Mouse (Mus musculus) MEL (cell line): ENCODE measurements around the gene Pzp. TPM values are rescaled to one million over a fixed set of nuclear protein-coding genes. Genes with fewer than 3 reads are reported as not detected.

Experiments used
- DNase-seq: peaks from one replicate; pipeline ENCODE4 v3.0.0; 2011; ENCODE audit warnings: low read depth, low spot score
- H3K27ac ChIP-seq: 2 replicates; pipeline ENCODE4 v1.5.1; 2012; ENCODE audit warnings: low read depth, mild to moderate bottlenecking, control low read depth, low read length, moderate library complexity; ENCODE audit not compliant: control insufficient read depth
- H3K27me3 ChIP-seq, 2 experiments: fragments of 150-350 bp in 1 of 2; sonication (generic) in 1 of 2; 2 replicates each; pipeline ENCODE4 v1.6.1; 2012; ENCODE audit warnings: low read length in 2 of 2, mild to moderate bottlenecking in 2 of 2, improper control_type of control experiment in 1 of 2, moderate library complexity in 1 of 2; ENCODE audit not compliant: insufficient read depth in 2 of 2, control insufficient read depth in 1 of 2
- H3K36me3 ChIP-seq, 2 experiments: 2 replicates each; pipeline ENCODE4 v1.6.1; 2012 to 2014; ENCODE audit warnings: low read length in 2 of 2, improper control_type of control experiment in 1 of 2, inconsistent platforms in 1 of 2, mild to moderate bottlenecking in 1 of 2; ENCODE audit not compliant: insufficient read depth in 2 of 2, control insufficient read depth in 1 of 2
- H3K4me1 ChIP-seq, 2 experiments: fragments of 150-350 bp in 1 of 2; sonication (generic) in 1 of 2; 2 replicates each; pipeline ENCODE4 v1.6.1; 2012; ENCODE audit warnings: low read length in 2 of 2, improper control_type of control experiment in 1 of 2, mild to moderate bottlenecking in 1 of 2; ENCODE audit not compliant: insufficient read depth in 2 of 2, control insufficient read depth in 1 of 2
- H3K4me3 ChIP-seq, 2 experiments: fragments of 150-350 bp in 1 of 2; sonication (generic) in 1 of 2; 2 replicates each; pipeline ENCODE4 v1.5.1; 2012; ENCODE audit warnings: low read depth in 2 of 2, low read length in 2 of 2, mild to moderate bottlenecking in 2 of 2, moderate library complexity in 2 of 2, control low read depth in 1 of 2, improper control_type of control experiment in 1 of 2; ENCODE audit not compliant: control insufficient read depth in 1 of 2, insufficient read depth in 1 of 2
- H3K79me2 ChIP-seq: 2 replicates; pipeline ENCODE4 v1.6.1; 2012; ENCODE audit warnings: mild to moderate bottlenecking, low read length, moderate library complexity; ENCODE audit not compliant: control insufficient read depth, poor library complexity, insufficient read depth
- H3K9ac ChIP-seq: 2 replicates; pipeline ENCODE4 v1.6.1; 2012; ENCODE audit warnings: low read depth, mild to moderate bottlenecking, control low read depth, low read length, moderate library complexity; ENCODE audit not compliant: control insufficient read depth, poor library complexity, severe bottlenecking
- H3K9me3 ChIP-seq: fragments of 150-350 bp; sonication (generic); replicated peaks from 2 replicates; pipeline ENCODE4 v1.6.1; 2012; ENCODE audit warnings: mild to moderate bottlenecking, low read length, improper control_type of control experiment, moderate library complexity; ENCODE audit not compliant: insufficient read depth
- CHD1 ChIP-seq: IDR thresholded peaks from 2 replicates; pipeline ENCODE4 v1.6.1; 2012; ENCODE audit warnings: low read depth, mild to moderate bottlenecking, inconsistent platforms, low read length, improper control_type of control experiment
- CHD2 ChIP-seq: IDR thresholded peaks from 2 replicates; pipeline ENCODE4 v1.6.1; 2011; ENCODE audit warnings: low read length, improper control_type of control experiment
- CTCF ChIP-seq, 3 experiments: IDR thresholded peaks in 2 of 3; conservative IDR thresholded peaks in 1 of 3; 2 replicates each; pipeline ENCODE4 v1.5.1; 2011 to 2012; ENCODE audit warnings: low read length in 3 of 3, low read depth in 2 of 3, mild to moderate bottlenecking in 2 of 3, improper control_type of control experiment in 1 of 3, inconsistent platforms in 1 of 3, mixed read lengths in 1 of 3, moderate library complexity in 1 of 3; ENCODE audit not compliant: control insufficient read depth in 1 of 3, insufficient read depth in 1 of 3, poor library complexity in 1 of 3, severe bottlenecking in 1 of 3
- E2F4 ChIP-seq: IDR thresholded peaks from 2 replicates; pipeline ENCODE4 v1.6.1; 2011; ENCODE audit warnings: low read depth, low read length, improper control_type of control experiment, borderline replicate concordance
- ELF1 ChIP-seq: IDR thresholded peaks from 2 replicates; pipeline ENCODE4 v1.6.1; 2014; ENCODE audit warnings: low read depth, mild to moderate bottlenecking, inconsistent platforms, low read length, improper control_type of control experiment, moderate library complexity
- EP300 ChIP-seq, 2 experiments: IDR thresholded peaks; 2 replicates each; pipeline ENCODE4 v1.6.1; 2011; ENCODE audit warnings: improper control_type of control experiment in 2 of 2, low read length in 2 of 2, low read depth in 1 of 2, mild to moderate bottlenecking in 1 of 2
- ETS1 ChIP-seq: IDR thresholded peaks from 2 replicates; pipeline ENCODE4 v1.6.1; 2012; ENCODE audit warnings: low read depth, mild to moderate bottlenecking, inconsistent platforms, low read length, improper control_type of control experiment, moderate library complexity
- GABPA ChIP-seq: IDR thresholded peaks from 2 replicates; pipeline ENCODE4 v1.6.1; 2012; ENCODE audit warnings: low read depth, mild to moderate bottlenecking, inconsistent platforms, low read length, improper control_type of control experiment, moderate library complexity
- JUND ChIP-seq: IDR thresholded peaks from 2 replicates; pipeline ENCODE4 v1.6.1; 2011; ENCODE audit warnings: low read depth, mild to moderate bottlenecking, improper control_type of control experiment, low read length
- KAT2A ChIP-seq: conservative IDR thresholded peaks from 2 replicates; pipeline ENCODE4 v1.6.1; 2012; ENCODE audit warnings: low read depth, low read length, improper control_type of control experiment, inconsistent platforms
- MAFK ChIP-seq: IDR thresholded peaks from 2 replicates; pipeline ENCODE4 v1.6.1; 2011; ENCODE audit warnings: low read depth, mild to moderate bottlenecking, low read length, improper control_type of control experiment, borderline replicate concordance
- MAX ChIP-seq: IDR thresholded peaks from 2 replicates; pipeline ENCODE4 v1.6.1; 2011; ENCODE audit warnings: low read length, improper control_type of control experiment
- MEF2A ChIP-seq: IDR thresholded peaks from 2 replicates; pipeline ENCODE4 v1.6.1; 2014; ENCODE audit warnings: low read depth, mild to moderate bottlenecking, inconsistent platforms, low read length, improper control_type of control experiment; ENCODE audit not compliant: poor library complexity, insufficient replicate concordance, severe bottlenecking; ENCODE audit errors: extremely low read depth
- MXI1 ChIP-seq: IDR thresholded peaks from 2 replicates; pipeline ENCODE4 v1.6.1; 2011; ENCODE audit warnings: mild to moderate bottlenecking, low read depth, low read length, improper control_type of control experiment
- MYB ChIP-seq: IDR thresholded peaks from 2 replicates; pipeline ENCODE4 v1.6.1; 2011; ENCODE audit warnings: mild to moderate bottlenecking, low read depth, low read length, improper control_type of control experiment
- MYC ChIP-seq: IDR thresholded peaks from 2 replicates; pipeline ENCODE4 v1.6.1; 2011; ENCODE audit warnings: low read depth, mild to moderate bottlenecking, low read length, improper control_type of control experiment, moderate library complexity
- NRF1 ChIP-seq: IDR thresholded peaks from 2 replicates; pipeline ENCODE4 v1.6.1; 2014; ENCODE audit warnings: low read depth, mild to moderate bottlenecking, inconsistent platforms, low read length, improper control_type of control experiment, moderate library complexity; ENCODE audit not compliant: poor library complexity, insufficient read depth, severe bottlenecking
- POLR2AphosphoS2 ChIP-seq: IDR thresholded peaks from 2 replicates; pipeline ENCODE4 v1.6.1; 2011; ENCODE audit warnings: low read length, improper control_type of control experiment
- POLR2AphosphoS5 ChIP-seq: IDR thresholded peaks from 2 replicates; pipeline ENCODE4 v1.6.1; 2012; ENCODE audit warnings: low read depth, borderline replicate concordance, mild to moderate bottlenecking, inconsistent platforms, low read length, moderate library complexity, mixed read lengths
- RCOR1 ChIP-seq: IDR thresholded peaks from 2 replicates; pipeline ENCODE4 v1.6.1; 2012; ENCODE audit warnings: low read depth, mild to moderate bottlenecking, inconsistent platforms, low read length, improper control_type of control experiment
- SIN3A ChIP-seq: IDR thresholded peaks from 2 replicates; pipeline ENCODE4 v1.6.1; 2012; ENCODE audit warnings: low read length, improper control_type of control experiment, inconsistent platforms
- SMC3 ChIP-seq: IDR thresholded peaks from 2 replicates; pipeline ENCODE4 v1.6.1; 2011; ENCODE audit warnings: low read depth, low read length, improper control_type of control experiment
- TAL1 ChIP-seq: IDR thresholded peaks from 2 replicates; pipeline ENCODE4 v1.6.1; 2012; ENCODE audit warnings: mild to moderate bottlenecking, inconsistent platforms, low read length, moderate library complexity, mixed read lengths
- TCF12 ChIP-seq: IDR thresholded peaks from 2 replicates; pipeline ENCODE4 v1.6.1; 2014; ENCODE audit warnings: low read depth, mild to moderate bottlenecking, inconsistent platforms, low read length, improper control_type of control experiment, moderate library complexity
- UBTF ChIP-seq: IDR thresholded peaks from 2 replicates; pipeline ENCODE4 v1.6.1; 2012; ENCODE audit warnings: low read depth, mild to moderate bottlenecking, inconsistent platforms, low read length, improper control_type of control experiment, moderate library complexity, borderline replicate concordance; ENCODE audit not compliant: insufficient read depth
- USF1 ChIP-seq: IDR thresholded peaks from 2 replicates; pipeline ENCODE4 v1.6.1; 2014; ENCODE audit warnings: low read depth, mild to moderate bottlenecking, inconsistent platforms, low read length, improper control_type of control experiment, moderate library complexity
- USF2 ChIP-seq, 2 experiments: IDR thresholded peaks; 2 replicates each; pipeline ENCODE4 v1.6.1; 2011 to 2012; ENCODE audit warnings: improper control_type of control experiment in 2 of 2, low read length in 2 of 2, borderline replicate concordance in 1 of 2, inconsistent platforms in 1 of 2, low read depth in 1 of 2, mild to moderate bottlenecking in 1 of 2; ENCODE audit not compliant: insufficient read depth in 1 of 2
- ZC3H11A ChIP-seq: IDR thresholded peaks from 2 replicates; pipeline ENCODE4 v1.6.1; 2012; ENCODE audit warnings: low read depth, mild to moderate bottlenecking, inconsistent platforms, low read length, improper control_type of control experiment
- ZKSCAN1 ChIP-seq: IDR thresholded peaks from 2 replicates; pipeline ENCODE4 v1.6.1; 2012; ENCODE audit warnings: low read depth, mild to moderate bottlenecking, inconsistent platforms, low read length, improper control_type of control experiment, moderate library complexity
- ZMIZ1 ChIP-seq: IDR thresholded peaks from 2 replicates; pipeline ENCODE4 v1.6.1; 2012; ENCODE audit warnings: low read depth, mild to moderate bottlenecking, inconsistent platforms, low read length, improper control_type of control experiment, moderate library complexity
- polyA plus RNA-seq, 2 experiments: library from polyadenylated mRNA; stranded (reverse) in 1 of 2; unstranded in 1 of 2; fragments of >175 nt in 1 of 2; fragments of >200 nt in 1 of 2; gene quantifications; 2 replicates each; pipeline versions ENCODE4 v1.2.1 to v1.2.4; 2012; ENCODE audit warnings: low replicate concordance in 2 of 2, low read depth in 1 of 2; ENCODE audit not compliant: insufficient read length in 2 of 2, insufficient read depth in 1 of 2, missing spikeins in 1 of 2
- total RNA-seq: library from RNA; depleted of rRNA; stranded (reverse); fragments of 300-350 nt; gene quantifications from 2 replicates; pipeline ENCODE4 v1.2.3, GENCODE M21; 2012

The Pzp gene
- total and polyA plus RNA-seq, 3 experiments: not detected

DNA sequence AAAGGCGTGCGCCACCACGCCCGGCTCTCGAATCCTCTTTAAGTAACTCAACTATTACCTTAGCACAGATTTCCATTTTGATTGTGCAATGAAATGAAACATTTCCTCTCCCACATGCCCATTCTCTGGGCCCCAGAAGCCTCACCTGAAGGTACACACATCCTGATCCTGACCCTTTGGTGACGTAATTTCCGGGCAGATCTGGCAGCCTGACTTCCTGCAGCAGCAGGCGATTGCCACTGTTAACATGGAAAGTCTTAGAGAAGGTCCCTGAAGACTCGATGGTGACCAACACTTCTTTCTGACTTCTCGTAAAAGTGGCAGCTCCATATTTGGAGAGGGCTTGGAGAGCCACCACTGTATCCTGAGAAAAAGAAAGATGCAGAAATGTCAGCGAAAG, 38.8 kb downstream of the Pzp start:
- H3K4me3 ChIP-seq: no peak overlapping the region
- DNase-seq: no peak
- H3K9ac ChIP-seq: no peak overlapping the region
- H3K27me3 ChIP-seq: no peaks in the 10 kb centered on the region
- no peak overlapping the region for H3K27ac ChIP-seq
- H3K79me2 ChIP-seq: no peaks in the 10 kb centered on the region
- no peaks in the 10 kb centered on the region for H3K9me3 ChIP-seq
- no peak for TF ChIP-seq MXI1
- no peak for TF ChIP-seq MAX
- no peak for TF ChIP-seq JUND
- no peak for TF ChIP-seq ZC3H11A
- no peak for TF ChIP-seq CTCF (IDR thresholded peaks at IDR 0.05 in 2 of 3, conservative IDR thresholded peaks at IDR 0.05 in 1 of 3; ENCODE audit: control insufficient read depth in 1 of 3, insufficient read depth in 1 of 3, low read depth in 2 of 3, low read length in 3 of 3, poor library complexity in 1 of 3, severe bottlenecking in 1 of 3)
- no peak for TF ChIP-seq UBTF
- TF ChIP-seq TCF12: no peak
- no peak for TF ChIP-seq MYC
- no peaks in the 10 kb centered on the region for H3K36me3 ChIP-seq
- no peaks in the 10 kb centered on the region for H3K4me1 ChIP-seq

DNA sequence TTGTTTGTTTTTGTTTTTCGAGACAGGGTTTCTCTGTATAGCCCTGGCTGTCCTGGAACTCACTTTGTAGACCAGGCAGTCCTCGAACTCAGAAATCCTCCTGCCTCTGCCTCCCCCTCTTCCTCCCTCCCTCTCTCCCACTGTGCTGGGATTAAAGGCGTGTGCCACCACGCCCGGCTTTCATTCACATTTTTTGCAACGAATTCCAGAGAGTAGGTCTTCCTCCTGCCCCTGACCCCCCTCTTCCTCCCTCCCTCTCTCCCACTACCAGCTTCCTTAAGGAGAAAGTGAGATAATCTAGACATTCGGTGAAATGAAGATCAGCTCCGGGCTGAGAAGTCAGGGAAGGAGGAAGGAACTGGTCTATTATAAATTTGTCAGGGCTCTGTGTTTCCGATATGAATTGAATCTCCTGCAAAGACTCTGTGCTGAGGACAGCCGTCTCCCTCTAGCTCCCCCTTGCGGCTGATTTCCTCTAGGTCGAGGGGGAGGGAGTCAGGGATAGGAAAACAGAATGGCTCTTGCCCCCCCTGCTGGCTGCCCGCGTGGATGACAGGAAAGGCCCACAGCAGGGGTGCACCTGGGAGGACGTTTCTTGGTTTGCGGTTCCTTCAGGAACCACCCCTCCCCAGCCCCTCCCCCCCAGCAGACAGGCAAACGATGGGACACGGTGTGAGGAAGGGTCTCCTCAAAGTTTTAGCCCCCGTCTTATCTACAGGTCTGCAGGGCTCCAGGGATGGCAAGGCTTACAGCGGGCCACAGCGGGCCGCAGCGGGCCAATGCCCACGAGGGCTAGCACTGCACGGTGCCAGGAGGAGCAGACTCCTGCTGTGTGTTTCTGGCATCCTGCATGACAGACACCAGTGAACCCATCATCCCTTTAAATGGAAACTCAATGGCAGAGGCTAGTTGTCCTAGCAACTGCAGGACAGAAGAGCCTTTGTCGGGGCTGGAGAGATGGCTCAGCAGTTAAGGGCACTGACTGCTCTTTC, 46.8 kb downstream of the Pzp start:
- Histone ChIP-seq H3K27ac (no peak overlapping the region), H3K9me3 (no peaks in the 10 kb centered on the region), H3K27me3 (no peaks in the 10 kb centered on the region), H3K4me1 (no peaks in the 10 kb centered on the region), H3K36me3 (no peaks in the 10 kb centered on the region), H3K79me2 (no peaks in the 10 kb centered on the region), H3K4me3 (peak overlapping the region in 1 of 2 experiments; percentile 28; a peak in 2 of 4 replicates), H3K9ac (no peak overlapping the region)
- DNase-seq: peak; percentile 85
- TF ChIP-seq GABPA (no peak), TAL1 (no peak), MAFK (no peak), UBTF (no peak), CHD1 (no peak), EP300 (IDR thresholded peaks at IDR 0.05; ENCODE audit: low read depth in 1 of 2, low read length in 2 of 2) (no peak), NRF1 (no peak), MYB (no peak), MEF2A (no peak), USF2 (IDR thresholded peaks at IDR 0.05; ENCODE audit: borderline replicate concordance in 1 of 2, insufficient read depth in 1 of 2, low read depth in 1 of 2, low read length in 2 of 2) (no peak), ETS1 (no peak), POLR2AphosphoS2 (no peak), ZKSCAN1 (no peak), ZMIZ1 (no peak), SIN3A (no peak), CHD2 (no peak), KAT2A (no peak), POLR2AphosphoS5 (no peak), MAX (no peak), ELF1 (no peak), SMC3 (peak; percentile 86), E2F4 (no peak), USF1 (no peak), RCOR1 (no peak)
